Mouse (Mus musculus) liver, embryonic 11.5 days (tissue): ENCODE data around the gene Hsdl2. TPM values are rescaled to one million over a fixed set of nuclear protein-coding genes. Genes with fewer than 3 reads are reported as not detected.

Experiments used
- ATAC-seq: fragments of 200-750 bp; cut with Nextera tagmentation; replicated peaks from 2 replicates; pipeline ENCODE4 v1.8.0; 2017; ENCODE audit warnings: moderate number of reproducible peaks, mild to moderate bottlenecking, moderate TSS enrichment, moderate library complexity; ENCODE audit not compliant: low FRiP score
- DNase-seq: peaks from one replicate; pipeline ENCODE4 v3.0.0-alpha.2; 2017; ENCODE audit warnings: low spot score
- H3K27ac ChIP-seq: fragments of 300-500 bp; sonication (generic); 2 replicates; pipeline ENCODE4 v1.5.1; 2014; ENCODE audit warnings: mild to moderate bottlenecking, low read depth, low read length, control low read depth
- H3K27me3 ChIP-seq: fragments of 300-500 bp; sonication (generic); replicated peaks from 2 replicates; pipeline ENCODE4 v1.6.1; 2014; ENCODE audit warnings: low read length, mixed read lengths; ENCODE audit not compliant: control insufficient read depth, insufficient read depth
- H3K36me3 ChIP-seq: fragments of 300-500 bp; sonication (generic); 2 replicates; pipeline ENCODE4 v1.6.1; 2014; ENCODE audit warnings: mild to moderate bottlenecking, low read length, moderate library complexity, mixed read lengths; ENCODE audit not compliant: control insufficient read depth, insufficient read depth
- H3K4me1 ChIP-seq: fragments of 300-500 bp; sonication (generic); replicated peaks from 2 replicates; pipeline ENCODE4 v1.6.1; 2014; ENCODE audit warnings: low read length, mixed read lengths; ENCODE audit not compliant: control insufficient read depth, insufficient read depth
- H3K4me2 ChIP-seq: fragments of 300-500 bp; sonication (generic); 2 replicates; pipeline ENCODE4 v1.6.1; 2014; ENCODE audit warnings: mild to moderate bottlenecking, control low read depth, moderate library complexity
- H3K4me3 ChIP-seq: fragments of 300-500 bp; sonication (generic); 2 replicates; pipeline ENCODE4 v1.5.1; 2014; ENCODE audit warnings: low read depth, low read length, control low read depth
- H3K9ac ChIP-seq: fragments of 300-500 bp; sonication (generic); 2 replicates; pipeline ENCODE4 v1.6.1; 2014; ENCODE audit warnings: low read depth, low read length, control low read depth
- H3K9me3 ChIP-seq: fragments of 300-500 bp; sonication (generic); 2 replicates; pipeline ENCODE4 v1.6.1; 2016; ENCODE audit warnings: low read length, inconsistent platforms, mixed read lengths; ENCODE audit not compliant: control insufficient read depth
- WGBS: fragments of 180-500 bp; shearing (Covaris S2); extraction: QIAGEN DNeasy Blood & Tissue Kit; methylation state at CpG from one replicate; pipeline ENCODE4 v1.1.7; 2014; 5-methylcytosine and 5-hydroxymethylcytosine counted together
- polyA plus RNA-seq: library from polyadenylated mRNA; unstranded; fragments of >200 nt; fragmentation: Nextera tagmentation; extraction: Ambion mirVana; gene quantifications from 2 replicates; pipeline ENCODE4 v1.2.1, GENCODE M21; 2014

Hsdl2 gene
- polyA plus RNA-seq, 1 experiment from 2014 or later, result 22.4 TPM

DNA sequence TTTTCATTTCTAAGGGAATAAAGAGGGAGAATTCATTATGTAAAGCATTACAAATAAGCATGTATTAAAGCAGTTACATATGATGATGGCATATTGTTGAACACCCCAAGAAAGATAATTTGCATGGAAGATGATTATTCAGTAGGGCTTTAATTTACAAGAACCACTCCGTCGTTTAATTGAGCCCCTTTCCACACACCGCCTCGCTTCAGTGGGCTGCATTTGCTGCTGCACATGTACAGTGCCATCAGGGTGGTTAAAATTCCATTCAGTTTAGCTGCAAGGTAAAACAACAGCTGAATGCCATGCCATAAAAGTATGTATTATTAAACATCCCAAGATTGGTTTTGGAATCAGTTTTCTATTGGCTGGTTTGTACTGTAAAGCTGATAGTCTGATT lies 63.6 kb downstream of the Hsdl2 start:
- H3K9ac ChIP-seq, result no peak overlapping the region
- H3K36me3 ChIP-seq, result no peaks in the 10 kb centered on the region
- ATAC-seq, result no peak
- H3K4me3 ChIP-seq, result no peak overlapping the region
- 95% methylated on average over 4 of the region's 4 CpGs for WGBS
- no peaks in the 10 kb centered on the region for H3K9me3 ChIP-seq
- no peak overlapping the region for H3K27ac ChIP-seq
- H3K4me1 ChIP-seq, result peaks cover 51% of the 10 kb centered on the region
- H3K4me2 ChIP-seq, result peak overlapping the region; percentile 34
- H3K27me3 ChIP-seq, result no peaks in the 10 kb centered on the region
- no peak for DNase-seq

DNA sequence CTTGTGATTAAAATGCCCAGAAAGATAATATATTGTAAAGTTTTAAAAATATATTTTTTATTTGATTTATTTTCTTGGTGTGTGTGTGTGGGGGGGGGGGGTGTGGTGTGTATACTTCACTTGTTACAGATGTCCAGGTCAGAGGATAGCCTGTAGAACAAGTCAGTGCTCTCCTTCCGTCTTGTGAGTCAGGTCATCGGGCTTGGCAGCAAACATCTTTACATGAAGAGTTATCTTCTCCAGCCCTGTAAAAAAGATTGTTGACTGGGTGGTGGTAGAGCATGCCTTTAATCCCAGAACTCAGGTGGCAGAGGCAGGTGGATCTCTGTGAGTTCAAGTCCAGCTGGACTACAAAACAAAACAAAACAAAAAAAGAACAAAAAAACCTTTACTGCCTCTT lies 64.2 kb downstream of the Hsdl2 start:
- Histone ChIP-seq H3K27ac (peak overlapping the region; percentile 86), H3K9me3 (no peaks in the 10 kb centered on the region), H3K36me3 (no peaks in the 10 kb centered on the region), H3K4me3 (0 out of 2 replicates have a peak overlapping the region, but pooled peaks have one; percentile 4), H3K27me3 (no peaks in the 10 kb centered on the region), H3K4me1 (peaks cover 50% of the 10 kb centered on the region), H3K4me2 (peak overlapping the region; percentile 54), H3K9ac (peak overlapping the region; percentile 31; the same call in 1 of the 2 replicates)
- 71% methylated on average over 2 of the region's 2 CpGs for WGBS
- no peak for DNase-seq
- peak; percentile 52 for ATAC-seq

DNA sequence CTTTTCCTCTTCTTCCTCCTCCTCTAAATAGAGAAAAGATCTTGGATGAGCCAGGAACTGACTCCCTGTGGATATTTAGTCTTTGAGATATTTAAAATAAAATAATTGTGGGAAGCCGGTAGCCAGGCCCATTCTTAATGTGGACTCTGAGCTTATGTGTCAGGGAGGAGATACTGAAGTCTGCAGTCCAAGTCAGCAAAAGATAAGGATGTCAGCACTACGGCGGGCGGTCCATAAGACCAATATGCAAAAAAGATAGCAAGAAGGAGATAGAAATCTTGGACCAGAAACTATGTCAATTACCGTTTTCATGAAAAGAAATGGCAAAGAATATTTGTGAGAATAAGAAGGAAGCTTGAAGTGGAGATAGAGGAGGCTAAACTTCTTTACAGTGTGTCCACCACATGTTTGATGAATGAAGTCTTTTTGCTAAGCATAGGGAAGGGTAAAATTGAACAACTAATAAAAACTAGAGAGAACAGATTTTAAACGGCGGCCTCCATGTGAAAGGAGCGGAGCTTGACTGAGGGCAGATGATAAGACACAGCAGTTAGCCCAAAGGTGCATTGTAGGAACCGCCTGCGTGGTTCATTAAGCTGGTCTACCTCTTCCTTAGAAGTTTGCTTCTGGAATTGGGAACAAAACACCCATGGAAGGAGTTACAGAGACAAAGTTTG lies 64.8 kb downstream of the Hsdl2 start:
- H3K27ac ChIP-seq, result peak overlapping the region; percentile 86
- WGBS, result 42% methylated on average over 10 of the region's 10 CpGs
- H3K36me3 ChIP-seq, result no peaks in the 10 kb centered on the region
- H3K9ac ChIP-seq, result peak overlapping the region; percentile 31; the same call in 1 of the 2 replicates
- H3K4me2 ChIP-seq, result peak overlapping the region; percentile 54
- H3K4me1 ChIP-seq, result peaks cover 54% of the 10 kb centered on the region
- 0 out of 2 replicates have a peak overlapping the region, but pooled peaks have one; percentile 4 for H3K4me3 ChIP-seq
- H3K9me3 ChIP-seq, result no peaks in the 10 kb centered on the region
- ATAC-seq (peak; percentile 85), DNase-seq (no peak)
- no peaks in the 10 kb centered on the region for H3K27me3 ChIP-seq

DNA sequence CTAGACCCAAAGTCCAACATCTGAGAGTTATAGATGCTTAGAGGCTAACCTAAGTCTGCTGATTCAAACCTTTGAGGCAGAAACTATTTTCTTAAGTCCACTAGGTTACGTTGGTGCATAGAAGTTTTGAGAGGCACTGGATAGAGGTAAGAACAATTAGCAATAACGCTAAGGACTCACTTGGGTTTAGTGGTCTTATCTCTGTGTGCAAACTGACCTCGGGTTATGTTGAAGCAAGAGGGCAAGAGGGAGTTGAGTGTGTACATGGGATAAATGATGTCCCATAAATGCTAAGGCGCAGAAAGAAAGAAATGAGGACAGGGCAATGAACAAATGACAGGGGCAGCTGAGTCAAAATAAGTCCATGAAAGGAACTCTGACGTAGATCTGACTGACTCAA lies 67.8 kb downstream of the Hsdl2 start:
- H3K27ac ChIP-seq, result no peak overlapping the region
- no peak overlapping the region for H3K4me2 ChIP-seq
- ATAC-seq, result no peak
- H3K4me3 ChIP-seq, result no peak overlapping the region
- 65% methylated on average over 5 of the region's 5 CpGs for WGBS
- no peaks in the 10 kb centered on the region for H3K36me3 ChIP-seq
- H3K9me3 ChIP-seq, result no peaks in the 10 kb centered on the region
- no peak overlapping the region for H3K9ac ChIP-seq
- DNase-seq, result no peak
- peaks cover 42% of the 10 kb centered on the region for H3K4me1 ChIP-seq
- H3K27me3 ChIP-seq, result no peaks in the 10 kb centered on the region

DNA sequence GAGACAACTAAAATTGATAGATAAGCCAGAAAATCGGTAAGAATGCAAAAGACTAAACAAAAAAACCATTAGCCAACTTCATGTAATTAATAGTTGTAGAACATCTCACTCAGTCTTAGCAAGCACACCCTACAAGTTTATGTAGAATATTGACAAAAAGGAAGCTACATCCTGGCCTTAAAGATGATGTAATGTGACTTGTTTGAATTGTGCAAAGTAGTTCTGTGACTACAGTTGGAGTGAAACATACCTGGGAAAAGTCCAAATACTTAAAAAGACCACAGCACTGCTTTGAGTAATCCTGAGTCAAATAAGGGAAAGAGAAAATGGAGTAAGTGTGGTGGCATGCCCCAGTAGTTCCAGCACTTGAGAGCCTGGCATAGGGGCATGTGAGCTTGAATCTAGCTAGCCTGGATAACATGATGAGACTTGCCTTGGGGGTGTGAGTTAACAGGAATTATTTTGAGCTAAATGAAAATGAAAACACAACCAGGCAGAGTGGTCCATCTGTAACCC lies 70.9 kb downstream of the Hsdl2 start:
- Histone ChIP-seq H3K9me3 (no peaks in the 10 kb centered on the region), H3K27ac (no peak overlapping the region), H3K9ac (no peak overlapping the region), H3K4me1 (peaks cover 27% of the 10 kb centered on the region), H3K4me2 (no peak overlapping the region), H3K36me3 (no peaks in the 10 kb centered on the region), H3K4me3 (no peak overlapping the region), H3K27me3 (no peaks in the 10 kb centered on the region)
- DNase-seq (no peak), ATAC-seq (no peak)
- WGBS, result 70% methylated on average over 1 of the region's 1 CpGs

DNA sequence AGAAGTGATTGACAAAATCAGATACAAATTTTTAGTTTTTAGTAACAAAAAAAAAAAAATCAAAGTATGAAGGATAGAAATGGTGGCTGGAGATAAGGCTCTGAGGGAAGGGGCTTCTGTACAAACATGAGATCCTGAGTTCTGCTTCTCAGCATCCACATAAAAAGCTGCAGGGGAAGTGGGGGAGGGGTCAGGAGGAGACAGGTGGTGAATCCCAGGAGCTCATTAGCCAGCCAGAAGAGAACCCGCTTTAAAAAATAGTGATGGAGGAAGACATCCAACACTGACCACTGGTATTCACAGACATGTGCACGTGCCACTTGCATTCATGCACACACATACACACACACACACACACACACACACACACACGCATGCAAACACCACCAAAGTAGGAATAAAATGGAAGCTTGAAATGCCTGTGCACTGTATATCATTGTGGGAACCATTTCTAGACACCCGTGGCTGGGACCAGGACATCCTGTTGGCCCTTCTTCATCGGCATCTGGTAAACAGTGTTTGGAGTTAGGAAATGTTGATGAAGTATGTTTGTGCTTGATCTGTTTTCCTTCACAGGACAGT lies 74.8 kb downstream of the Hsdl2 start:
- whole genome bisulfite sequencing, result 73% methylated on average over 5 of the region's 5 CpGs
- ATAC-seq (no peak), DNase-seq (no peak)
- H3K4me1 ChIP-seq, result no peaks in the 10 kb centered on the region; the same call in 1 of the 2 replicates
- no peak overlapping the region for H3K27ac ChIP-seq
- H3K36me3 ChIP-seq, result no peaks in the 10 kb centered on the region
- no peaks in the 10 kb centered on the region for H3K27me3 ChIP-seq
- no peak overlapping the region for H3K4me3 ChIP-seq
- no peaks in the 10 kb centered on the region for H3K9me3 ChIP-seq
- no peak overlapping the region for H3K4me2 ChIP-seq
- no peak overlapping the region for H3K9ac ChIP-seq

DNA sequence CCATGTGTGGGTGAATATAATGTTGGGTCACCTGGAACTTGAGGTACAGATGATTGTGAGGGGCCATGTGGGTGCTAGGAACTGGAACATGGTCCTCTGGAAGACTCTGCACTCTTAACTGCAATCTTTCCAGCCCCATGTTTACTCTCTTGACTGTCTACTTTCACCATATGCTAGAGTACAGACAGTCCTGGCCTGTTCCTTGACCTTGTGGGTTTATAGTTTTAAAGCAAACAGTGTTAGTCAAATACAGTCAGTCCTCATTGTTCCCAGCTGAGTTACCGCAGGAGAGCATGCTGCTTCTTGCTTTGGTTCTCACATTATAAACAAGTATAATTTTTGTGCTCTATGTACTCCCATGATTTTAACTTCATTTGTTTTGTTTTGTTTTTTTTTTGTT lies 80.8 kb downstream of the Hsdl2 start:
- Histone ChIP-seq H3K9me3 (no peaks in the 10 kb centered on the region), H3K4me3 (no peak overlapping the region), H3K4me1 (peaks cover 8% of the 10 kb centered on the region), H3K4me2 (no peak overlapping the region), H3K36me3 (0 out of 2 replicates have a peak, but pooled peaks cover 2% of the 10 kb centered on the region), H3K27me3 (no peaks in the 10 kb centered on the region), H3K9ac (no peak overlapping the region), H3K27ac (no peak overlapping the region)
- ATAC-seq (no peak), DNase-seq (no peak)
- 81% methylated on average over 1 of the region's 1 CpGs for WGBS

DNA sequence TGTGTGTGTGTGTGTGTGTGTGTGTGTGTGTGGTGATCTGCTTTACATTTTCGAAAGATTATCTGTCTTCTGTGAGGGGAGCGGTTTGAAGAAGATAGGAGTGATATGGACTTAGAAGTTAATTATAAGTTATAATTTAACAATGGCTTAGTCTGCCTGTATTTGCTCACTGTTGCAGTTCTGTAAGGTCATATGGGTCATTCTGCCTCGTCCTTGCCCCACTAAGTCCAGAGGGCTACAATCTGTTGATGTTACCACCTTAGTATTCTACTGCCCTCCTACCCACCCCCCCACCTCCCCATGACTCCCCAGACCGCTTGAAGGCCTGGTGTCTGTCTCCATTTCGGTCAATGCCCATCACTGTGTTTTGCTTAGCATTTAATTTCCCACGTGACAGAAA lies 82.1 kb downstream of the Hsdl2 start:
- 77% methylated on average over 6 of the region's 6 CpGs for WGBS
- no peaks in the 10 kb centered on the region for H3K27me3 ChIP-seq
- H3K9ac ChIP-seq, result no peak overlapping the region
- H3K9me3 ChIP-seq, result no peaks in the 10 kb centered on the region
- no peak for DNase-seq
- no peak overlapping the region for H3K4me3 ChIP-seq
- no peak for ATAC-seq
- H3K36me3 ChIP-seq, result 0 out of 2 replicates have a peak, but pooled peaks cover 2% of the 10 kb centered on the region
- H3K4me1 ChIP-seq, result peaks cover 16% of the 10 kb centered on the region
- no peak overlapping the region for H3K27ac ChIP-seq
- H3K4me2 ChIP-seq, result no peak overlapping the region
